Mouse (Mus musculus): ENCODE data around the gene Znhit1. TPM values are rescaled to one million over a fixed set of nuclear protein-coding genes. Genes with fewer than 3 reads are reported as not detected.

Znhit1 gene
- polyA plus RNA-seq, 1 experiment from 2014 or later: 94.0 TPM

DNA sequence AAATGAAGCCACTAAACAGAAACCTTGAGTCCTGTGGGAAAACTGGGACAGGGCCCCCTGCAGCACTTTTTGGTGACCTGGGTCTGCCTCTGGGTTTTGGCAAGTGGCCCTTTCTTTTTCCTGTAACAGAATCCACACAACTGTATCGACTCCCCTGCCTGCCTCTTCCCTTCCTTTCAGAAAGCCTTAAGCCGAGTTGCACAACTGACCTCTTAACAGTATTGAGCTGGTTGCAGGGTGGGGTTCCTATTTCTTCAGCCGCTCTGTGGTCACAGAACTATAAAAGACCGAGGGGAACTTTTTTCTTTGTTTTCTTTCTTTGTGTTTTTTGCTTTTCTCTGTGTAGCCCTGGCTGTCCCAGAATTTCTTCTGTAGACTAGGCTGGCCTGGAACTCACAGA is 10.1 kb downstream of the Znhit1 start:
- no peaks in the 10 kb centered on the region for H3K4me1 ChIP-seq (ENCODE audit: control insufficient read depth, insufficient read depth, low read length)
- no peak overlapping the region for H3K27ac ChIP-seq (replicated peaks; ENCODE audit: low read depth, low read length)
- 72% methylated on average over 4 of the region's 4 CpGs for WGBS
- H3K4me2 ChIP-seq (ENCODE audit: low read length): no peak overlapping the region
- H3K9me3 ChIP-seq (ENCODE audit: control insufficient read depth, low read length): no peaks in the 10 kb centered on the region
- DNase-seq (no peak), ATAC-seq (ENCODE audit: low FRiP score, low TSS enrichment) (no peak)
- H3K9ac ChIP-seq (replicated peaks; ENCODE audit: low read length): no peak overlapping the region
- no peaks in the 10 kb centered on the region for H3K27me3 ChIP-seq (ENCODE audit: control insufficient read depth, insufficient read depth, low read length)
- no peak overlapping the region for H3K4me3 ChIP-seq (replicated peaks; ENCODE audit: low read depth, low read length)
- H3K36me3 ChIP-seq (ENCODE audit: control insufficient read depth, insufficient read depth, low read length): peaks cover 19% of the 10 kb centered on the region

DNA sequence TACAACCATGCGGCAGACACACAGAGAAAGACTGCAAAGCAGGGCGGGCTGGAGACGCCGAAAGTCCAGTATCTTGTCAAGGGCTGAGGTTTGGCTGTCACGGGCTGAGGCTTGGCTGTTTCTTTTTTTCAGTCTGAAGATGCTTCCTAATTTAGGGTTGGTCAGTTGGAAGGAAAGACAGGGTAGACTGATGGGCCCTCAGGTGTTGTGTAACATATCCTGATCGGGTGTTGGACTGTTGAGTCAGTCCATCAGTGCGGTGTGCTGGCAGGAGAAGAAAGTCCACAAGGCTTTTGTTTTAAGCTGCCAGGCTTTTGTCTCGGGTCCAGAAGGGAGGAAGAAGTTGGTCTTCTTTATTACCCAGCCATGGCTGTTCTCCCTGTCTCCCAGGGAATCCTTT is 14.2 kb downstream of the Znhit1 start:
- no peak for ATAC-seq (ENCODE audit: low FRiP score, low TSS enrichment)
- DNase-seq: no peak
- no peak overlapping the region for H3K9ac ChIP-seq (replicated peaks; ENCODE audit: low read length)
- no peaks in the 10 kb centered on the region for H3K9me3 ChIP-seq (ENCODE audit: control insufficient read depth, low read length)
- H3K4me1 ChIP-seq (ENCODE audit: control insufficient read depth, insufficient read depth, low read length): no peaks in the 10 kb centered on the region
- H3K4me3 ChIP-seq (replicated peaks; ENCODE audit: low read depth, low read length): no peak overlapping the region
- H3K27me3 ChIP-seq (ENCODE audit: control insufficient read depth, insufficient read depth, low read length): no peaks in the 10 kb centered on the region
- H3K36me3 ChIP-seq (ENCODE audit: control insufficient read depth, insufficient read depth, low read length): no peaks in the 10 kb centered on the region
- 80% methylated on average over 8 of the region's 8 CpGs for WGBS
- H3K4me2 ChIP-seq (ENCODE audit: low read length): no peak overlapping the region
- no peak overlapping the region for H3K27ac ChIP-seq (replicated peaks; ENCODE audit: low read depth, low read length)

DNA sequence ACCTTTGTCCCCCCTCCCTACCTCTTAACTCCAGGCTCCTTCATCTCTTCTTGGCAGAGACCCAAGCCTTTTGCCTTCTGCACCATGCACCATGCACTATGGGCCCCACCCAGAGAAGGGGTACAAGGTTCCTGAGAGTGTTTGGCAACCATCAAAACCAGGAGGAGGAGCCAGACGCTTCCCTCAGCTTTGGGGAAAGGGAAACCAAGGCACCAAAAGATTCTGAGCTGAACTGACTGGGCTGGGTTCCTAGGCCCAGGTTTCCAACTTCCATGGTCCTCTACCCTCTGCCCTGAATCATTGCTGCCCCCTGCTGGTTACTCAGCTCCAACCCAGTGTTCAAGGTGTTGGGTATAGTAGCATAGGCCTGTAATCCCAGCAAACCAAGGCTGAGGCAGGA is 17.1 kb downstream of the Znhit1 start:
- Histone ChIP-seq H3K27ac (replicated peaks; ENCODE audit: low read depth, low read length) (no peak overlapping the region), H3K9me3 (ENCODE audit: control insufficient read depth, low read length) (no peaks in the 10 kb centered on the region), H3K9ac (replicated peaks; ENCODE audit: low read length) (no peak overlapping the region), H3K27me3 (ENCODE audit: control insufficient read depth, insufficient read depth, low read length) (no peaks in the 10 kb centered on the region), H3K4me2 (ENCODE audit: low read length) (no peak overlapping the region), H3K4me1 (ENCODE audit: control insufficient read depth, insufficient read depth, low read length) (no peaks in the 10 kb centered on the region), H3K4me3 (replicated peaks; ENCODE audit: low read depth, low read length) (no peak overlapping the region), H3K36me3 (ENCODE audit: control insufficient read depth, insufficient read depth, low read length) (peaks cover 20% of the 10 kb centered on the region)
- DNase-seq (peak; percentile 58), ATAC-seq (ENCODE audit: low FRiP score, low TSS enrichment) (no peak)
- 75% methylated on average over 1 of the region's 1 CpGs for WGBS

DNA sequence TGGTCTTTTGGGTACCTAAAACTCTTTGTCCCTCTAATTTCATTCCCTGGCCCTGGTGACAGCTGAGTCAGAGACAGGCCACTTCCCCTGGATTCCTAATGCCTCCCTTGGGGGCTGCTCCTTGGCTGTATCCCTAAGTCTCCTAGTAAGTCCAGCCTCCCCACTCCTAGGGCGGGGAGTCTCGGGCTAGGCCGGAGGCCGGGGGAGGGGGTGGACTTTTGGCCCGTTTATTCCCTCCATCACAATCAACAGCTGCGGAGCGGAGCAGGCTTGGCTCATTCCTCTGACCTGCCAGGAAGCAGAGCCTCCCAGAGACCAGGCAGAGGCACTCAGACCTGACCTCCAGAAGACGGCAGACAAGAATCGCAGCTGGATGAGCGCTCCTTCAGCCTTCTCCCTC is 20.2 kb downstream of the Znhit1 start:
- WGBS: 75% methylated on average over 10 of the region's 10 CpGs
- Histone ChIP-seq H3K4me2 (ENCODE audit: low read length) (no peak overlapping the region), H3K27ac (replicated peaks; ENCODE audit: low read depth, low read length) (no peak overlapping the region), H3K4me1 (ENCODE audit: control insufficient read depth, insufficient read depth, low read length) (peaks cover 6% of the 10 kb centered on the region), H3K27me3 (ENCODE audit: control insufficient read depth, insufficient read depth, low read length) (no peaks in the 10 kb centered on the region), H3K9me3 (ENCODE audit: control insufficient read depth, low read length) (no peaks in the 10 kb centered on the region), H3K36me3 (ENCODE audit: control insufficient read depth, insufficient read depth, low read length) (peaks cover 47% of the 10 kb centered on the region), H3K4me3 (replicated peaks; ENCODE audit: low read depth, low read length) (no peak overlapping the region), H3K9ac (replicated peaks; ENCODE audit: low read length) (no peak overlapping the region)
- ATAC-seq (ENCODE audit: low FRiP score, low TSS enrichment) (no peak), DNase-seq (no peak)

DNA sequence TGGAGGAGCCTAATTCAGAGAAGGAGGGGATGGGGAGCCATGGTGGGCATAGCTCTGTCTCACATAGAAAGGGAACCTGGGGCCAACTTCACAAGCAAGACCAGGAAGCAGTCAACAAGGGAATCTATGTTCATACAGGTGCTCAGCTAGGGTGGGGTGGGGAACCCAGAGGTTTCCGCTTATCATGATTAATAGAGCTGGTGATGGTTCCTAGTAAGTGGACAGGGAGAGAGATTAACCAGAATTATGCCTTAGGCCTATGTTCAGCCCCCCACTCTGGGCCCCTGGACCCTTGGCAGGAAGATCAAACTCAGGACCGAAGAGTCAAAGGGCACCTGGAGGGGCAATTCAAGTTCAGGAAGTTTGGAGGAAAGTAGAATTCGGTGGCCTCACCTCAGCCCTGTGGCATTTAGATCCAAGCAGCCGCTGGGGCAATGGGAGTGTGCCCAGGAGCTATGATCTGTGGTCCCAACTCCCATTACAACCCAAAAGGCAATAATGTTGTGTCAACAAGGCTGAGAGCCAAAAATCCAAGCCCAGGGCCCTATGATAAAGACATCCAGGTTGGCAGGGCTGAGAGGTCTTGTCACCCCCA is 20.9 kb downstream of the Znhit1 start:
- Histone ChIP-seq H3K4me3 (replicated peaks; ENCODE audit: low read depth, low read length) (no peak overlapping the region), H3K4me2 (ENCODE audit: low read length) (no peak overlapping the region), H3K27me3 (ENCODE audit: control insufficient read depth, insufficient read depth, low read length) (no peaks in the 10 kb centered on the region), H3K4me1 (ENCODE audit: control insufficient read depth, insufficient read depth, low read length) (peaks cover 6% of the 10 kb centered on the region), H3K27ac (replicated peaks; ENCODE audit: low read depth, low read length) (no peak overlapping the region), H3K9ac (replicated peaks; ENCODE audit: low read length) (no peak overlapping the region), H3K36me3 (ENCODE audit: control insufficient read depth, insufficient read depth, low read length) (peaks cover 47% of the 10 kb centered on the region), H3K9me3 (ENCODE audit: control insufficient read depth, low read length) (no peaks in the 10 kb centered on the region)
- ATAC-seq (ENCODE audit: low FRiP score, low TSS enrichment): no peak
- DNase-seq: no peak
- WGBS: 93% methylated on average over 4 of the region's 4 CpGs

DNA sequence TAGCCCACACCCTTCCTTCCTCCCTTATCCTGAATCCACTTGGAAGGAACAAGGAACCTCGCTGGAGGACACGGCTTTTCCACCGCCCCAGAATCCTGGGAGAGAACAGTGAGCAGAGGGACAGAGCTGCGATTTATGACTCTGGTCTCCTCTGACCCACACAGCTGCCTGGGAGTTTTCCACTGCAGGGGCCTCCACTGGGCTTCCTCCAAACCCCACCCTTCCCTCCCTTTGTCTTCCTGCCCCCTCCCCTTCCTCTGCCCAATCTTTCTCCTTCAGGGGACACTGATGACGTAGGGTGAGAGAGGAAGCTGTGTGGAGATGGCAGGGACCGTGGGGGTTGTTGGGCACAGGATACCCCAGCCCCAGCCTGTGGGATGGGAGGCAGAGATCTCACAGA is 21.5 kb downstream of the Znhit1 start, which contains the start of gene Cldn15:
Cldn15 (plus strand) TSS at position 286 of the 400 bp plus-strand sequence.
- Histone ChIP-seq H3K27me3 (ENCODE audit: control insufficient read depth, insufficient read depth, low read length) (no peaks in the 10 kb centered on the region), H3K36me3 (ENCODE audit: control insufficient read depth, insufficient read depth, low read length) (peaks cover 47% of the 10 kb centered on the region), H3K27ac (replicated peaks; ENCODE audit: low read depth, low read length) (no peak within 1 kb of the TSS), H3K4me2 (ENCODE audit: low read length) (no peak within 1 kb of the TSS), H3K9ac (replicated peaks; ENCODE audit: low read length) (no peak within 1 kb of the TSS), H3K9me3 (ENCODE audit: control insufficient read depth, low read length) (no peaks in the 10 kb centered on the region), H3K4me3 (replicated peaks; ENCODE audit: low read depth, low read length) (no peak within 1 kb of the TSS), H3K4me1 (ENCODE audit: control insufficient read depth, insufficient read depth, low read length) (peaks cover 9% of the 10 kb centered on the region)
- no peak for ATAC-seq (ENCODE audit: low FRiP score, low TSS enrichment)
- DNase-seq: no peak
- WGBS: 93% methylated on average over 6 of the region's 6 CpGs

DNA sequence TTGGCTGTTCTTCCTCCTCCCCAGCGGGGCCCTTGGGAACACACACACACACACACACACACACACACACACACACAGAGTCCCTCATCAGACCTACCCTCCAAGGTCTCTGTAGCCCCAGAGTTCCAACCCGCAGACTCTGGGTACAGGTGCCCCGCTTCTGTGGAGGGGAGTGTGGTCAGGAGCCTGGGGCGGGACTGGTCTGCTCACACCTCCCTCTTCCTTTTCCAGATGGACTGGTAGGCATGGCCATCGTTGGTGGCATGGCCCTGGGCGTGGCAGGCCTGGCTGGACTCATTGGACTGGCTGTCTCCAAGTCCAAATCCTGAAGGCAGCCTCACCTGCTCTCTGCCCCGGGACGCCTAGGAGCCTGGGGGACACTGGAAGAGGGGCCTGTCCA is 22.1 kb downstream of the Znhit1 start:
- H3K4me3 ChIP-seq (replicated peaks; ENCODE audit: low read depth, low read length): no peak overlapping the region
- no peak overlapping the region for H3K27ac ChIP-seq (replicated peaks; ENCODE audit: low read depth, low read length)
- peaks cover 47% of the 10 kb centered on the region for H3K36me3 ChIP-seq (ENCODE audit: control insufficient read depth, insufficient read depth, low read length)
- 90% methylated on average over 8 of the region's 8 CpGs for WGBS
- H3K9ac ChIP-seq (replicated peaks; ENCODE audit: low read length): no peak overlapping the region
- no peak for ATAC-seq (ENCODE audit: low FRiP score, low TSS enrichment)
- H3K9me3 ChIP-seq (ENCODE audit: control insufficient read depth, low read length): no peaks in the 10 kb centered on the region
- H3K27me3 ChIP-seq (ENCODE audit: control insufficient read depth, insufficient read depth, low read length): no peaks in the 10 kb centered on the region
- no peak overlapping the region for H3K4me2 ChIP-seq (ENCODE audit: low read length)
- H3K4me1 ChIP-seq (ENCODE audit: control insufficient read depth, insufficient read depth, low read length): peaks cover 12% of the 10 kb centered on the region
- DNase-seq: no peak

DNA sequence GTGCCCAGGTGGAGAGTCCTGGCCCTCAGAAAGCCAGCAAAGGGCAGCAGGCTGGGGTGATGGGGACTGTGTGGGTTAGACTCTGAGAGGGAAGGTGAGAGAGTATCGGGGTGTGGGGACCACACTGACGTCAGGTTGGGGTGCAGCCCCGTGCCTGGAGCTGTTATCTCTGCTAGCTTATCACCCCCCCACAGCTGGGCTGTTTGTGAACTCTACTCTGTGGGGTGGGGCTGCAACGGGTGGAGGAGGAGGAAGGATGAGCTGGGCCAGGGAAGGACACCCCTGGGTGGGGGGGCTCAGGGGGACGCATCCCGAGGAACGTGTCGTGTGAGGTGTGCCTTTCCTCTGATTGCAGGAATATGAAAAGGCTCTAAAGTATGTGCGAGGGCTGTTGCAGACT is 22.6 kb downstream of the Znhit1 start:
- H3K27me3 ChIP-seq (ENCODE audit: control insufficient read depth, insufficient read depth, low read length): no peaks in the 10 kb centered on the region
- WGBS: 92% methylated on average over 9 of the region's 9 CpGs
- no peak overlapping the region for H3K4me2 ChIP-seq (ENCODE audit: low read length)
- no peak overlapping the region for H3K9ac ChIP-seq (replicated peaks; ENCODE audit: low read length)
- peaks cover 12% of the 10 kb centered on the region for H3K4me1 ChIP-seq (ENCODE audit: control insufficient read depth, insufficient read depth, low read length)
- DNase-seq (no peak), ATAC-seq (ENCODE audit: low FRiP score, low TSS enrichment) (no peak)
- H3K4me3 ChIP-seq (replicated peaks; ENCODE audit: low read depth, low read length): no peak overlapping the region
- H3K27ac ChIP-seq (replicated peaks; ENCODE audit: low read depth, low read length): no peak overlapping the region
- no peaks in the 10 kb centered on the region for H3K9me3 ChIP-seq (ENCODE audit: control insufficient read depth, low read length)
- peaks cover 47% of the 10 kb centered on the region for H3K36me3 ChIP-seq (ENCODE audit: control insufficient read depth, insufficient read depth, low read length)

DNA sequence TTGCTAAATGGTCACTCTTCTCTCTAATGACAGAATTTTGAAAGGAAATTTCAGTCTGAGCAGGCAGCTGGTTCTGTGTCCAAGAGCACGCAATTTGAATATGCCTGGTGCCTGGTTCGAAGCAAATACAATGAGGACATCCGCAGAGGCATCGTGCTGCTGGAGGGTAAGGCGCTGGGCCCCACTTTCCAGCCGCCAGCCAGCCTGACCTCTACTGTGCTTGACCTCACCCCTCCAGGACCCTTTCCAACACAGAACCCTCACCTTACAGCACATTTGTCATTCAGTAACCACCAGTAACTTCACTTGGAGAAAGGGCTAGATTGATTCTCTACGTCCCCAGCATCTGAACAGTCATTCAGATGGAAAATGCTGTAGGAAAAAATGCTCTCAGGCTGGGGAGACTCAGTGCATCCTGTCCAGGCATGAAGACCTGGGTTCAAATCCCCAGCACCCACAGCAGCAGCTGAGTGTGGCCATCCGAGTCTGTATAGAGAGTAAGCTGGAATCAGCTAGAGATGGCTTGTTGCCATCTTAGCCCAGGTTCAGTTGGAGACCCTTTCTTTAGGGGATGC is 24.8 kb downstream of the Znhit1 start:
- peak overlapping the region; percentile 92 for H3K27ac ChIP-seq (replicated peaks; ENCODE audit: low read depth, low read length)
- peak overlapping the region; percentile 69 for H3K4me2 ChIP-seq (ENCODE audit: low read length)
- peak overlapping the region; percentile 51 for H3K4me3 ChIP-seq (replicated peaks; ENCODE audit: low read depth, low read length)
- peak overlapping the region; percentile 60 for H3K9ac ChIP-seq (replicated peaks; ENCODE audit: low read length)
- H3K4me1 ChIP-seq (ENCODE audit: control insufficient read depth, insufficient read depth, low read length): peaks cover 12% of the 10 kb centered on the region
- DNase-seq (no peak), ATAC-seq (ENCODE audit: low FRiP score, low TSS enrichment) (no peak)
- no peaks in the 10 kb centered on the region for H3K9me3 ChIP-seq (ENCODE audit: control insufficient read depth, low read length)
- peaks cover 45% of the 10 kb centered on the region for H3K36me3 ChIP-seq (ENCODE audit: control insufficient read depth, insufficient read depth, low read length)
- WGBS: 75% methylated on average over 8 of the region's 8 CpGs
- H3K27me3 ChIP-seq (ENCODE audit: control insufficient read depth, insufficient read depth, low read length): no peaks in the 10 kb centered on the region

Data from midbrain, embryonic 14.5 days (tissue).